Mouse (Mus musculus) G1E (cell line): ENCODE data around the gene Wfdc11.
"Not testable (repeated sequence)": the region's sequence is repeated elsewhere in the genome, so short reads cannot be mapped to it uniquely, and the experiment has no call there.

Experiments
- CTCF ChIP-seq: IDR thresholded peaks from 2 replicates; pipeline ENCODE4 v1.5.1; 2012; ENCODE audit warnings: low read depth, low read length, inconsistent platforms, mixed read lengths
- GATA1 ChIP-seq: IDR thresholded peaks from 2 replicates; pipeline ENCODE4 v1.6.1; 2012; ENCODE audit warnings: borderline replicate concordance, low read length, inconsistent platforms, mixed read lengths
- TAL1 ChIP-seq: conservative IDR thresholded peaks from 2 replicates; pipeline ENCODE4 v1.6.1; 2012; ENCODE audit warnings: low read depth, low read length, inconsistent platforms, mixed read lengths

- TF ChIP-seq CTCF, TAL1, GATA1: not testable (repeated sequence)
Measured at GRCm38 (mm10) chr2:164716194-164716786, 42.4 kb upstream of the Wfdc11 start.
